Mouse (Mus musculus) frontal cortex, adult (tissue): ENCODE results near the gene Klra3.
"Not testable (repeated sequence)": the region's sequence is repeated elsewhere in the genome, so short reads cannot be mapped to it uniquely, and the experiment has no call there.

Source experiments
- ATAC-seq: cut with Nextera tagmentation; 2 replicates; pipeline ENCODE4 v1.9.2; 2017; ENCODE audit warnings: mild to moderate bottlenecking, moderate library complexity, mixed read lengths; ENCODE audit not compliant: low TSS enrichment

Gene Klra3

GRCm38 (mm10) chr6:130337411-130337810 is at the start of gene Klra3:
TSS of gene Klra3 (minus strand) at chr6:130337574.
- ATAC-seq = no peak

- ATAC-seq = no peak
Observed at GRCm38 (mm10) chr6:130386750-130387149, 49.4 kb upstream of the Klra3 start, which contains the start of gene Klra1. TSS of gene Klra1 (minus strand) at chr6:130386874.

DNA sequence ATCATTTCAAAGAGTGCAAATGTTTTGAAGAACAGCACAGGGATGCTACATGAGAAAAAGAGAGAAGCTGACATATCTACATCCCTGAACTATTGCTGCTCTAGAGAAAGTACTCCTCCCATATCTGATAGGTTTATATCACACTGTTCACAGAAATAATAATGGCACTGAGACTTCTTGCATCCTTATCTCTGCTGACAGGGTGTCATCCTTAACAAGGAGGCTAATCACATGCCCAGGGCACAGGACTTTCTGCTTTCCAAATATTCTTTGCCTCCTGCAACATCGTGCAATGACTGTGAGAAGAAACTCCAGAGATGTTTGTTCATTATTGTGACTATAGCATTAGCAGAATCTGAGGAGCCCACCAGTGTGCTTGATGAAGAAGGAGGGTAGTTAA is 48.4 kb upstream of the Klra3 start:
- ATAC-seq = no peak

DNA sequence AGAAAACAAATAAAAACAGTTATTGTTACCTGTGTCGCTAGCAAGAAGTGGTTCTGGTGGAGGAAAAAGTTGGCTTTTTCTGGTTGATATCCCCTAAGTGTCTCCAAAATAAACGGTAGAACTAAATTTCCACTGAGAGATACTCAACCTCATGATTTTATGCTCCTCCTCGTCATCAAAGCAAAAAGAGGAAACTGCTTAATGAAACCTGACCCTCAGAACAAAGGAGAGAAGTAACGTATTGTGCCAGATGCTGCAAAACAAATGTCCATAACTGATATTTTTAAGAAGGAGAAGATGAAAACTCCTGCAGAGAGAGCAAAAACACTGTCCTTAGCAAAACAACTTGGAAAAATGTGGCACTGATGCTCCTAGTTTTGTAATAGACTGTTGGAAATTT is 45.0 kb upstream of the Klra3 start:
- no peak for ATAC-seq

GRCm38 (mm10) chr6:130345381-130345780 is 8.0 kb upstream of the Klra3 start:
- ATAC-seq = not testable (repeated sequence)

- not testable (repeated sequence) for ATAC-seq
Observed at GRCm38 (mm10) chr6:130341973-130342372, 4.6 kb upstream of the Klra3 start.

DNA sequence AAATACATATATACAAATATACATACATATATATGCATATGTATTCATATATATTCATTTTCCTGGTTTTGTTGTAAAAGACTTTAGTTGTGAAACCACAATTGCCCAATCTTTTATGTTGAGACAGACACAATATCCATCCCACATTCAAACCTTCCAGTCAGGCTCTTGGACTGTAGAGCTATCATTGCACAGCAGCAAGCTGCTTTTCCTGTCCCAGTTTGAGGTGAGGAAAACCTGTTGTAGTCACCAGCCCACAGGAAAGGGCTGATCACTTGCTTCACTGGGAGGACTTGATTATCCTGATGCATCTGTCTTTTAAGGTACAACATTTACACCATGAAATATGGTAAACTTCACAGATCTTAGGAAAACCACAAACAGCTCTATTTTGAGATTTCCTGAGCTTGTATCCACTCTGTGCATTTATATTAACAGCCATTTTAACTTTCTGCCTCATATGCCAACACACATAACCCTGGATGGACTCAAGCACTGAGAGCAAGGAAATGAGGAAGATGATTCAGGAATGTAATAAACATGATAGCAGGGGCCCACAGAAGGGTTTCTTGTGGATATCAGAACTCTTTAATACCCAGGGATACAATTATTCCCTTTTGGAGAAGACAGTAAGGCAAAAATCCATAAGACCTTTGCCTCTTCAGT is 49.3 kb downstream of the Klra3 start:
- ATAC-seq = no peak

- ATAC-seq = not testable (repeated sequence)
Observed at GRCm38 (mm10) chr6:130281828-130282227, 55.5 kb downstream of the Klra3 start, which contains the start of gene Klra10. TSS of gene Klra10 (minus strand) at chr6:130281928.
